Mouse (Mus musculus) midbrain, postnatal 0 days (tissue): ENCODE data around the gene St7. TPM values are rescaled to one million over a fixed set of nuclear protein-coding genes. Genes with fewer than 3 reads are reported as not detected.

ENCODE experiments used
- ATAC-seq: fragments of 200-750 bp; cut with Nextera tagmentation; 2 replicates; pipeline ENCODE4 v1.8.0; 2017; ENCODE audit warnings: moderate number of reproducible peaks, mild to moderate bottlenecking, moderate TSS enrichment, moderate library complexity; ENCODE audit not compliant: low FRiP score
- DNase-seq: peaks from one replicate; pipeline ENCODE4 v3.0.0-alpha.2; 2015; ENCODE audit warnings: low spot score
- H3K27ac ChIP-seq: fragments of 300-500 bp; sonication (generic); 2 replicates; pipeline ENCODE4 v1.5.1; 2014; ENCODE audit warnings: low read depth, mild to moderate bottlenecking, low read length, mixed read lengths
- H3K27me3 ChIP-seq: fragments of 300-500 bp; sonication (generic); 2 replicates; pipeline ENCODE4 v1.6.1; 2014; ENCODE audit warnings: low read length, control low read depth, mixed read lengths; ENCODE audit not compliant: insufficient read depth
- H3K36me3 ChIP-seq: fragments of 300-500 bp; sonication (generic); 2 replicates; pipeline ENCODE4 v1.6.1; 2014; ENCODE audit warnings: low read length, control low read depth, mixed read lengths; ENCODE audit not compliant: insufficient read depth
- H3K4me1 ChIP-seq: fragments of 300-500 bp; sonication (generic); 2 replicates; pipeline ENCODE4 v1.6.1; 2014; ENCODE audit warnings: mild to moderate bottlenecking, control low read depth, antibody characterized with exemption, low read length, mixed read lengths; ENCODE audit not compliant: insufficient read depth
- H3K4me2 ChIP-seq: fragments of 300-500 bp; sonication (generic); 2 replicates; pipeline ENCODE4 v1.6.1; 2014; ENCODE audit warnings: low read depth, mild to moderate bottlenecking, low read length, mixed read lengths; ENCODE audit not compliant: poor library complexity, severe bottlenecking
- H3K4me3 ChIP-seq: fragments of 300-500 bp; sonication (generic); 2 replicates; pipeline ENCODE4 v1.5.1; 2014; ENCODE audit warnings: low read depth, mild to moderate bottlenecking, low read length, moderate library complexity
- H3K9ac ChIP-seq: fragments of 300-500 bp; sonication (generic); replicated peaks from 2 replicates; pipeline ENCODE4 v1.6.1; 2014; ENCODE audit warnings: mild to moderate bottlenecking, low read length, moderate library complexity, mixed read lengths; ENCODE audit not compliant: poor library complexity, severe bottlenecking
- H3K9me3 ChIP-seq: fragments of 300-500 bp; sonication (generic); 2 replicates; pipeline ENCODE4 v1.6.1; 2016; ENCODE audit warnings: low read length, control low read depth
- CTCF ChIP-seq: IDR thresholded peaks from 2 replicates; pipeline ENCODE4 v1.5.1; 2016; ENCODE audit warnings: antibody characterized with exemption, mild to moderate bottlenecking
- WGBS: fragments of 180-500 bp; shearing (Covaris S2); extraction: QIAGEN DNeasy Blood & Tissue Kit; methylation state at CpG from one replicate; pipeline ENCODE4 v1.1.7; 2014; 5-methylcytosine and 5-hydroxymethylcytosine counted together
- polyA plus RNA-seq: library from polyadenylated mRNA; unstranded; fragments of >200 nt; fragmentation: Nextera tagmentation; extraction: Ambion mirVana; gene quantifications from 2 replicates; pipeline ENCODE4 v1.2.1, GENCODE M21; 2015
- total RNA-seq: library from RNA; depleted of rRNA; stranded (reverse); fragments of >200 nt; gene quantifications from 2 replicates; pipeline ENCODE4 v1.2.3, GENCODE M21; 2014

St7 gene
- total and polyA plus RNA-seq, 2 experiments from 2014 or later: 39.4 to 69.5 TPM

DNA sequence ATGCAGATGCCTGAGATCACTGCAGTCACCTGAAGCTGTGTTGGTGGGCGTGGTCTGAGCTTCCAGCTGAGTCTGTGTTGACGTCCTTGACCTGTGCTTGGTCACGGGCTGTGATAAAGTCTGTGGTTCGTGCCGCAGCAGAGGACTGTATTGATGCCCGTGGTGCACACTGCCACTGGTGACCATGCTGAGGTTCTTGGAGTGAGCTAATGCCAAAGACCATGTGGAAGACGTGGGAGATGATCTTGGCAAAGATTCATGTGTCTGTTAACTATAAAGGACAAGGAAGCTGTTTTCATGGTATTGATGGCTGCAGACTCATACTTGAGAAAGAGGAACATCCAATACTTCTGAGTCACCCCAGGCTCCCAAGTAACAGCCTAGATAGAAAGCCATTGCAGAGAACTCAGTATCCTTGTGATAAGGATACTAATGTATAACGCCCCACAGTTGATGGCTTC, 41.2 kb downstream of the St7 start:
- no peak overlapping the region for H3K4me2 ChIP-seq
- no peaks in the 10 kb centered on the region for H3K27me3 ChIP-seq
- H3K9ac ChIP-seq: no peak overlapping the region
- H3K4me1 ChIP-seq: no peaks in the 10 kb centered on the region
- DNase-seq (no peak), ATAC-seq (no peak)
- H3K36me3 ChIP-seq: no peaks in the 10 kb centered on the region
- WGBS: 92% methylated on average over 8 of the region's 8 CpGs
- no peaks in the 10 kb centered on the region for H3K9me3 ChIP-seq
- H3K27ac ChIP-seq: no peak overlapping the region
- no peak for TF ChIP-seq CTCF
- no peak overlapping the region for H3K4me3 ChIP-seq

DNA sequence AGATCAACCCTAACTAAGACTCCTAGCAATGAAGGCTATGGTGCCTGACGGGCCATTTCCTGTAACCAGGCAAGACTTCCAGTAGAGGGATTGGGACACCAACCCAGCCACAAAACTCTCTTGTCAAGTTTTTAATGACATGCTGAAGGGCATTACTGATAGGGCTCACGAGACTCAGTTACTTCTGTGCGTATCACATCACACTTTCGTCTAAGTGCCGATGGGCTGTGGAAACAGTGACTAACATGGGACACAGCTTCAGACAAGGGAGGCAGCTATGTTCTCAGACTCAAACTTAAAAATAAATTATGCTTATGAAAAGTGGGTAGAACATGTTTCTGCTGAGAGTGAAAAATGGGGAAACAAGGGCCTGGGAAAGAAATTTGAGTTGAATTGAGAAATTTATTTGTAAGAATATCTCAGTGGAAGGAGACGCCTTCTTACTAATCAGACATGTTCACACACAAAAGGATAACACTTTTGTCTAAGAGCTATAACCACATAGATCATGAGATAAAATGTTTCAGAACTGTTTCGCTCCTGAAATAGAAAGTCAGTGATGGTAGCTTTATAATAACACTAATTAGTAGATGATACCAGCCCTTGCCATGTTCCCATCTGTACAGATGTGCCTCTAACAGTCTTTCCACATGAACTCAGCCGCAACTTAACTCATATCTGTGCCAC, 44.7 kb downstream of the St7 start:
- WGBS: 96% methylated on average over 8 of the region's 8 CpGs
- Histone ChIP-seq H3K9ac (no peak overlapping the region), H3K27me3 (no peaks in the 10 kb centered on the region), H3K4me3 (no peak overlapping the region), H3K27ac (no peak overlapping the region), H3K9me3 (no peaks in the 10 kb centered on the region), H3K4me1 (no peaks in the 10 kb centered on the region), H3K4me2 (no peak overlapping the region), H3K36me3 (no peaks in the 10 kb centered on the region)
- ATAC-seq (no peak), DNase-seq (no peak)
- TF ChIP-seq CTCF: no peak

DNA sequence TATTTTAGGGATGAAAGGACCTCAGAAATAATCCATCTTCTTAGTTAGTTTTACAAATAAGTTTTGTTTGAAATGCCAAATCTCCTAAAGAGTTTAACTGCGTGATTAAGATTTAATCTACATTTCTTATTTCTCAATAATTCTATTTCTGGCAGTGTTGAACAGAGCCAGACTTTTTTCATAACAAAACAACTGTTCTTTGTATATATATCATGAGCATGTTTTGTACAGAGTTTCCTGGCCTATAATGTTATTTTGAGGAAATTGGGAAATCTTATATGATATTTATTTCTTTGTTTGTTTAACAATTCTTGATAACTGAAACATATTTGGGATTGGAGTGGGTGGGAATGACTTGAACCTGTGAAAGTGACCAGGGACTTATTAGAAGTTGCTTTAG, 47.4 kb downstream of the St7 start:
- DNase-seq (no peak), ATAC-seq (no peak)
- H3K9ac ChIP-seq: no peak overlapping the region
- no peaks in the 10 kb centered on the region for H3K4me1 ChIP-seq
- no peaks in the 10 kb centered on the region for H3K9me3 ChIP-seq
- H3K27ac ChIP-seq: no peak overlapping the region
- no peaks in the 10 kb centered on the region for H3K27me3 ChIP-seq
- no peak overlapping the region for H3K4me3 ChIP-seq
- no peak overlapping the region for H3K4me2 ChIP-seq
- no peaks in the 10 kb centered on the region for H3K36me3 ChIP-seq
- TF ChIP-seq CTCF: no peak
- 92% methylated on average over 1 of the region's 1 CpGs for WGBS

- WGBS: 98% methylated on average over 6 of the region's 6 CpGs
- H3K27me3 ChIP-seq: no peaks in the 10 kb centered on the region
- H3K9ac ChIP-seq: no peak overlapping the region
- no peaks in the 10 kb centered on the region for H3K4me1 ChIP-seq
- TF ChIP-seq CTCF: no peak
- no peak for DNase-seq
- ATAC-seq: no peak
- no peak overlapping the region for H3K4me3 ChIP-seq
- no peaks in the 10 kb centered on the region for H3K36me3 ChIP-seq
- H3K9me3 ChIP-seq: no peaks in the 10 kb centered on the region
- H3K27ac ChIP-seq: no peak overlapping the region
- H3K4me2 ChIP-seq: no peak overlapping the region
Measured at GRCm38 (mm10) chr6:17741639-17742038, 48.9 kb downstream of the St7 start.

DNA sequence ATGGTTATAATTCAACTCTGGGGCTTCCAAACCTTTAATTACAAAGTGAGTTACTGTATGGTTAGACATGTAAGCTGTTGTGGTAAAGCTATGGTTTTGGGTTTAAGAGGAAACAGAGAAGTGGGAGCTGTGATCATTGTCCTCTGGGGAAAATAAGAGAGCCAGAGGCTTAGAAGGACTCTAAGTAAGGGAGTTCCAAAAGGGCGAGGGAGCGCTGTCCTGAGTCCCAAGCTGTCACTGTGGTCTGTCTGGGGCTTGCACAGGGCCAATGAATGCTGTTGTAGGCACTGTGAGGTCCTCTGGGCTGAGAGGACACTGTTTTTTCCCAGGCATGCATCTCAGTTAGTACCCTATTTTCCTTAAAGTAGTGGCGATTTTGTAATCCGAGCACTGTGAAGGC, 49.5 kb downstream of the St7 start:
- Histone ChIP-seq H3K27ac (no peak overlapping the region), H3K36me3 (no peaks in the 10 kb centered on the region), H3K9ac (no peak overlapping the region), H3K4me3 (no peak overlapping the region), H3K9me3 (no peaks in the 10 kb centered on the region), H3K4me2 (no peak overlapping the region), H3K4me1 (no peaks in the 10 kb centered on the region), H3K27me3 (no peaks in the 10 kb centered on the region)
- ATAC-seq (no peak), DNase-seq (no peak)
- WGBS: 92% methylated on average over 4 of the region's 4 CpGs
- no peak for TF ChIP-seq CTCF

DNA sequence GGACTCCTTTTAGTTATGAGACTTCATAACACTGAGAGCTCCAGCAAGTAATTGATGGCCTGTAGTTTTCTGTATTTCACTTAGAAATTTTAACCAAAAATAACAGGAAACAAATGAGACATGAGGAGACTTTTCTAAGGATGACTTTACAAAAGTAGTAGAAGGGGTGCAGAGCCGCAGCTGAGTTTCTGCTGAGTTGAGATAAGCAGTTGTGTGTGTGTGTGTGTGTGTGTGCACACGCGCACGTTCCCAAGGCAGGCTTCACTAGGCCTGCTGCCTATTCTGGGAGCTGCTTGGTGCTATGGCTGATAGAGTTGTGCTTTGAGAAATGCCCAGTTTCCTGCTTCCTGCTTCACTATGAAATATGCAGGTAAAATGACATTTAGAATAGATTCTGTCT, 50.6 kb downstream of the St7 start:
- Histone ChIP-seq H3K4me1 (no peaks in the 10 kb centered on the region), H3K27me3 (no peaks in the 10 kb centered on the region), H3K9me3 (no peaks in the 10 kb centered on the region), H3K4me3 (no peak overlapping the region), H3K36me3 (no peaks in the 10 kb centered on the region), H3K27ac (no peak overlapping the region), H3K4me2 (no peak overlapping the region), H3K9ac (no peak overlapping the region)
- no peak for TF ChIP-seq CTCF
- ATAC-seq (no peak), DNase-seq (no peak)
- 83% methylated on average over 4 of the region's 4 CpGs for WGBS
